Mouse (Mus musculus): Measurements from ENCODE around the gene Inf2. TPM values are rescaled to one million over a fixed set of nuclear protein-coding genes. Genes with fewer than 3 reads are reported as not detected.

Gene Inf2
- total and polyA plus RNA-seq, 3 experiments: 26.1 to 122 (median 55.7) TPM

DNA sequence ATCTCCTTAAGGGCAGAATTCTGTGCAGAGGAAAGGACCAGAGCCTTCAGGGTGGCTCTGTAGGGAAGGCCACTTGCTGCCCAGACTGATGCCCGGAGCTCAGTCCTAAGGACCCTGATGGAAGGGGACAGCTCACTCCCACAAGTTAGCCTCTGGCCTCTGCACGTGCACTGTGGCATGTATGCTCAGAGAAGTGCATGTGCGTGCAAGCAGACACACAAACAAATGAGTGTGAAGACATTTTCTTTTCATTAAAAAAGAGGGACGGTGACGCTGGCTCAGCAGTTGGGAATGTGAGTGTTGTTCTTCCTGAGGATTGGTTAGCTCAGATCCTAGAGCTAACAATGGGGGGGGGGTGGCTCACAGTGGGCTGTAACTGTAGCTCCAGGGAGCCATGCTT, 9.2 kb upstream of the Inf2 start:
- H3K9me3 ChIP-seq (replicated peaks; ENCODE audit: insufficient read depth, low read length): no peaks in the 10 kb centered on the region
- no peak for DNase-seq (ENCODE audit: low read depth, low spot score)
- no peak overlapping the region for H3K27ac ChIP-seq (ENCODE audit: control insufficient read depth, low read depth, low read length)
- peaks cover 9 to 19% of the 10 kb centered on the region in 2 experiments; a peak in 3 of 4 replicates for H3K4me1 ChIP-seq (ENCODE audit: control insufficient read depth in 1 of 2, insufficient read depth in 2 of 2, low read length in 2 of 2)
- H3K9ac ChIP-seq (ENCODE audit: control insufficient read depth, low read depth, low read length, poor library complexity, severe bottlenecking): no peak overlapping the region
- no peak overlapping the region for H3K4me3 ChIP-seq (ENCODE audit: control insufficient read depth in 1 of 2, insufficient read depth in 1 of 2, low read depth in 2 of 2, low read length in 2 of 2)
- no peaks in the 10 kb centered on the region for H3K27me3 ChIP-seq (ENCODE audit: control insufficient read depth in 1 of 2, insufficient read depth in 2 of 2, low read length in 2 of 2)
- TF ChIP-seq NELFE (IDR thresholded peaks at IDR 0.05; ENCODE audit: low read depth, low read length): no peak
- no peak for TF ChIP-seq HCFC1 (IDR thresholded peaks at IDR 0.05; ENCODE audit: low read depth, low read length)
- TF ChIP-seq MAZ (IDR thresholded peaks at IDR 0.05; ENCODE audit: low read depth, low read length): no peak
- TF ChIP-seq TBP (IDR thresholded peaks at IDR 0.05; ENCODE audit: low read depth, low read length): no peak
- no peak for TF ChIP-seq MYB (IDR thresholded peaks at IDR 0.05; ENCODE audit: low read depth, low read length)
- TF ChIP-seq MEF2A (IDR thresholded peaks at IDR 0.05; ENCODE audit: extremely low read depth, insufficient replicate concordance, low read depth, low read length, poor library complexity, severe bottlenecking): no peak
- H3K79me2 ChIP-seq (ENCODE audit: control insufficient read depth, insufficient read depth, low read length, poor library complexity): no peaks in the 10 kb centered on the region
- H3K36me3 ChIP-seq (ENCODE audit: control insufficient read depth in 1 of 2, insufficient read depth in 2 of 2, low read length in 2 of 2): peaks cover 0 to 7% of the 10 kb centered on the region in 2 experiments; a peak in 2 of 4 replicates

DNA sequence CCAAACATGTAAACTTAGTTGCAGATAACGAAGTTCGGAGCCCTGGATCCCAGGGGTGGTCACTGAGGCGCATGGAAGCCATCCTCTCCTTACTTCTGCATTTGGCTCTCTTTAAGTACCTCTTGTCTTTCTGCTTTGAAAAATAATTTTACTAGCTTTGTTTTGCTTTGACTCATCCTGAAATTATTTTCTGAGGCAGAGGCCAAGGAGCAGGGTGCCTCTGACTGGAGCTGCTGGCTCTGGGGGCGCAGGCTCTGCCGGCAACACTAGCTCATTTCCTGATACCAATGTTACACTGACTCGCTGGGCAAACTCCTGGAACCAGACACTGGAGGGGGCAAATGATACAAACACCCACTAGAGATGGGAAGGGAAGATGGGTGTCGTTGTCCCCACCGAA, 8.7 kb upstream of the Inf2 start:
- TF ChIP-seq POLR2AphosphoS2 (IDR thresholded peaks at IDR 0.05; ENCODE audit: low read length) (no peak), MEF2A (IDR thresholded peaks at IDR 0.05; ENCODE audit: extremely low read depth, insufficient replicate concordance, low read depth, low read length, poor library complexity, severe bottlenecking) (no peak), MAFK (IDR thresholded peaks at IDR 0.05; ENCODE audit: borderline replicate concordance, low read depth, low read length) (no peak), ETS1 (IDR thresholded peaks at IDR 0.05; ENCODE audit: low read depth, low read length) (no peak), ZC3H11A (IDR thresholded peaks at IDR 0.05; ENCODE audit: low read depth, low read length) (no peak), MAZ (IDR thresholded peaks at IDR 0.05; ENCODE audit: low read depth, low read length) (no peak), MXI1 (IDR thresholded peaks at IDR 0.05; ENCODE audit: low read depth, low read length) (no peak), GABPA (IDR thresholded peaks at IDR 0.05; ENCODE audit: low read depth, low read length) (no peak), HCFC1 (IDR thresholded peaks at IDR 0.05; ENCODE audit: low read depth, low read length) (no peak)
- DNase-seq (ENCODE audit: low read depth, low spot score): no peak
- H3K4me1 ChIP-seq (ENCODE audit: control insufficient read depth in 1 of 2, insufficient read depth in 2 of 2, low read length in 2 of 2): peaks cover 9 to 19% of the 10 kb centered on the region in 2 experiments; a peak in 3 of 4 replicates

DNA sequence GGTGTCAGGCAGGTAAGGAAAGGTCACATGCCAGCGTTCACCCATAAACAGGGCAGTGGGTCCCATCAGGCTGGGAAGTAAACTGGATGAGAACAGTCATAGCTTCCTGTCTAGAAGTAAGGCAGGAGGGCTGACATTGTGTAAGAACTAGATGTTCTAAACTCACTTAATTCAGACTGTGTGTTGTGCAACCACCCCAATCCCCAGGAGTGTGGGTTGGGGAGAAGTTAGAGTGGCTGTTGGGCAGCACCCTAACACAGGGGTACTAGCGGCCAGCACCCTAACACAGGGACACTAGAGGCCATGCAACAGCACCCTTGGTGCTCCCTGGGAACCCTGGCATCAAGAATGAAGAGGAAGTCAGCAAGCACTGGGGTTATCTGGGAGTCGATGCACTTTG, 7.5 kb upstream of the Inf2 start:
- TF ChIP-seq RAD21 (IDR thresholded peaks at IDR 0.05; ENCODE audit: low read depth, low read length) (no peak), USF1 (IDR thresholded peaks at IDR 0.05; ENCODE audit: low read depth, low read length) (no peak), POLR2A (IDR thresholded peaks at IDR 0.05; ENCODE audit: control insufficient read depth in 1 of 2, insufficient read depth in 1 of 2, low read depth in 1 of 2, low read length in 2 of 2, poor library complexity in 1 of 2) (no peak), SIN3A (IDR thresholded peaks at IDR 0.05; ENCODE audit: low read length) (no peak), CTCF (IDR thresholded peaks at IDR 0.05 in 2 of 3, conservative IDR thresholded peaks at IDR 0.05 in 1 of 3; ENCODE audit: control insufficient read depth in 1 of 3, insufficient read depth in 1 of 3, low read depth in 2 of 3, low read length in 3 of 3, poor library complexity in 1 of 3, severe bottlenecking in 1 of 3) (no peak), E2F4 (IDR thresholded peaks at IDR 0.05; ENCODE audit: borderline replicate concordance, low read depth, low read length) (no peak), ZC3H11A (IDR thresholded peaks at IDR 0.05; ENCODE audit: low read depth, low read length) (no peak), POLR2AphosphoS5 (IDR thresholded peaks at IDR 0.05; ENCODE audit: borderline replicate concordance, low read depth, low read length) (no peak), MYB (IDR thresholded peaks at IDR 0.05; ENCODE audit: low read depth, low read length) (no peak), MAFK (IDR thresholded peaks at IDR 0.05; ENCODE audit: borderline replicate concordance, low read depth, low read length) (no peak), ZNF384 (IDR thresholded peaks at IDR 0.05; ENCODE audit: low read depth, low read length) (no peak), UBTF (IDR thresholded peaks at IDR 0.05; ENCODE audit: borderline replicate concordance, insufficient read depth, low read depth, low read length) (no peak), POLR2AphosphoS2 (IDR thresholded peaks at IDR 0.05; ENCODE audit: low read length) (no peak), CHD1 (IDR thresholded peaks at IDR 0.05; ENCODE audit: low read depth, low read length) (no peak), JUND (IDR thresholded peaks at IDR 0.05; ENCODE audit: low read depth, low read length) (no peak)
- no peak for DNase-seq (ENCODE audit: low read depth, low spot score)
- Histone ChIP-seq H3K27ac (ENCODE audit: control insufficient read depth, low read depth, low read length) (no peak overlapping the region), H3K9ac (ENCODE audit: control insufficient read depth, low read depth, low read length, poor library complexity, severe bottlenecking) (no peak overlapping the region), H3K36me3 (ENCODE audit: control insufficient read depth in 1 of 2, insufficient read depth in 2 of 2, low read length in 2 of 2) (no peaks in the 10 kb centered on the region), H3K4me1 (ENCODE audit: control insufficient read depth in 1 of 2, insufficient read depth in 2 of 2, low read length in 2 of 2) (peaks cover 0 to 10% of the 10 kb centered on the region in 2 experiments; a peak in 1 of 4 replicates), H3K9me3 (replicated peaks; ENCODE audit: insufficient read depth, low read length) (no peaks in the 10 kb centered on the region), H3K79me2 (ENCODE audit: control insufficient read depth, insufficient read depth, low read length, poor library complexity) (no peaks in the 10 kb centered on the region), H3K27me3 (ENCODE audit: control insufficient read depth in 1 of 2, insufficient read depth in 2 of 2, low read length in 2 of 2) (no peaks in the 10 kb centered on the region), H3K4me3 (ENCODE audit: control insufficient read depth in 1 of 2, insufficient read depth in 1 of 2, low read depth in 2 of 2, low read length in 2 of 2) (no peak overlapping the region)

More for the DNA sequence above, 8.7 kb upstream of the Inf2 start:
- Histone ChIP-seq H3K27ac (ENCODE audit: control insufficient read depth, low read depth, low read length) (no peak overlapping the region), H3K27me3 (ENCODE audit: control insufficient read depth in 1 of 2, insufficient read depth in 2 of 2, low read length in 2 of 2) (no peaks in the 10 kb centered on the region), H3K9ac (ENCODE audit: control insufficient read depth, low read depth, low read length, poor library complexity, severe bottlenecking) (no peak overlapping the region), H3K4me3 (ENCODE audit: control insufficient read depth in 1 of 2, insufficient read depth in 1 of 2, low read depth in 2 of 2, low read length in 2 of 2) (no peak overlapping the region), H3K9me3 (replicated peaks; ENCODE audit: insufficient read depth, low read length) (no peaks in the 10 kb centered on the region), H3K79me2 (ENCODE audit: control insufficient read depth, insufficient read depth, low read length, poor library complexity) (no peaks in the 10 kb centered on the region), H3K36me3 (ENCODE audit: control insufficient read depth in 1 of 2, insufficient read depth in 2 of 2, low read length in 2 of 2) (peaks cover 0 to 7% of the 10 kb centered on the region in 2 experiments; a peak in 2 of 4 replicates)

All from MEL (cell line).